Mouse (Mus musculus) Muller cell, postnatal 12 days (primary cell): Measurements from ENCODE around the gene Tspan9.

Experiments used
- DNase-seq: peaks from one replicate; pipeline ENCODE4 v3.0.0-alpha.2; 2015; ENCODE audit errors: inconsistent ontology term

Tspan9 gene

DNA sequence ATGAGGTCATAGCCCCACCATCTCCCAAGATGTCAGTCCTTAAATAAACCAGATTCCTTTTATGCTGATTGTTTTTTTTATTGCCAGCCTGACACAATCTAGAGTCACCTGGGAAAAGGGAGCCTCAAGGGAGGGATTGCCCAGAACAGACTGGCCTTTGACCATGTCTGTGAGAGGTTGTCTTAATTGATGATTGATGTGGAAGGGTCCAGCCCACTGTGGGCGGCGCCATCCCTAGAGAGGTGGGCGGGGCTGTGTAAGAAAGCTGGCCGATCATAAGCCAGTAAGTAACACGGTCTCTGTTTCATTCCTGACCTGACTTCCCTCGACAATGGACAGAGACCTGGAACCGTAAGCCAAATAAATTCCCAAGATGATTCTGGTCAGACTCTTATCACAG lies 124.3 kb downstream of the Tspan9 start:
- no peak for DNase-seq

DNA sequence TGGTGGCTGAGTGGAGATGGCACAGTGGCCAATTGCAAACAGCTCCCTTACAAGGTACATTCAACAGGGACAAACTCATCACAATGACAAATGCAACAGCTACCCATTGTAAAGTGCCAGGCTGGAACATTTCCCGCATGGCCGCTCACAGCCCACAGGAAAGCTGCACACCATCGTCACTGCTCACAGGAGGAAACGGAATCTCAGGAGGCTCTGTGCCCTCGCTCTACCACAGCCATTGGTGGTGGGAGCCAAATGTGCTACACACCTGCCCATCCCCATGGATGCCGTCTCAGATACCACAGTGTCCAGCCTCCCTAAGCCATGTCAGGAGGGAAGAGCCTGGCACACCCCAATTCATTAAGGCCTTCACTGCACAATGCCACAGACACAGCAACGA lies 128.1 kb downstream of the Tspan9 start:
- no peak for DNase-seq

DNA sequence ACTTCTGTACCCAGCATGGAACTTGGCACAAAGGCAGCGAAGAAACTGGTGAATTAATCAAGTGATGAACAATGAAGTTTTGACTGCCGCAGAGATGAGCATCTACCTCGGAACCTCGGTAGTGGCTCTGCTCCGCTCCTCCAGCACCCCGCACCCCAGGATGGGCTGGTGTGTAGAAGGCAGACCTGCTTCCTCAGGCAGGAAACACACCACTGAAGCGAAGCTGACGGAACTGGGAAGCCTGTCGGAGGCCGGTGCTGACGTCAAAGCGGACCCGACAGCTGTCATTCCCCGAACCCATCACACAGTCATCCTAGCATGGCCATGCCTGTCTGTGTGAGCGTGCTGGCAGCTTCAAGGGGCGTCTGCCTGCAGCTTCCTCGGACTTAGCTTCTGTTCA lies 131.6 kb downstream of the Tspan9 start:
- peak; percentile 32 for DNase-seq

DNA sequence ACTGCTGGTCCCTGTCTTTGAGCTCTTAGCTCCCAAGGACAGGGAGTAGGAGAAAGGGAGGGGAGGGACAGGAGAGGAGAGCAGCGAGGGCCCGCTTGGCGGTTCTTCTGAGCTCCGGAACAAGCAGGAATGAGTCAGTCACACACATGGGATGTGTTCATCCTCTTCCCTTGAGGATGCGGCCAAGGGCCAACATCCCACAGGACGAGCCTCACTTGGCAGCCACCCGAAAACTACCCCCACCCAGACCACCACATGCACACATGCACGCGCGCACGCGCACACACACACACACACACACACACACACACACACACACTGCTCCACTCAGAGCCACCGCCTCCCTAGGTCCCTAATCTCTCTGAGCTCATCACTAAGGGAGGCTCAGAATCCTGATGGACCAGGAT lies 132.3 kb downstream of the Tspan9 start:
- DNase-seq = peak; percentile 36

DNA sequence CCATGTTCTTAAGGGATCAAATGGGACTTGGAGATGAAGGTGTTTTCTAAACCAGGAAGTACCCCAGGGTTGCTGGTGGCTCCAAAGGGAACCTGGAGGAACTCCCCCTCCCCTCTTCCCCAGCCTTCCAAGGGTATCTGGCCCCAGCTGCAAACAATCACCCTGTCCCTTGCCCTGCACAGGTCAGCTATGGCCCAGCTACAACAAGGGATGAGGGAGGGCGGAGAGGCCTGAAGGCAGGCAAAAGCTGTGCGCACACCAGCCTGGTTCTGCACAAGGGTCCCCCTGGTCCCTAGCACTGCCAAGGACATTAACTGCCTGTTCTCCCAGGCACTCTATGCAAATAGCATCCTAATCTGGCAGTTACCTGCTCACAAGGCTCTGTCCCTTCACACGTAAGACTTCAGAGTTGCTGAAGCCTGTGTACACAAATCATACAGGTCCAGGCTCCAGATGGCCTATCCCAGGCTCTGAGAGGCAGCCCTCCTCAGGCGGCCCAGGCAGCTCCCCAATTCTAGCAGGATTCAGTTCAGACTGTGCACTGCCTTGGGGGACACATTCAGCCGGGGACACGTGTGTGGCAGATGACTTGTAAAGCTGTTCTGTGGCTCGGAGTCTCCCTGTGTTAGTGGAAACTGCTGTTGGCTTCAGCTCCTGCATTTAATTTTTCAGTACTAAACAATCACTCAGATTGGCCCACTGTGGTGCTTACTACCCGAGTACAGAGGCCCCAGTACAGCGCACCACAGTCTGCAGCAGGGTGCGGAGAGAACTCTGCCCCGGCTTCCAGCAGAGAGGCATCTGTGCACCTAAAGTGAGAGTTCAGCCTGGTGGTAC lies 133.0 kb downstream of the Tspan9 start:
- no peak for DNase-seq

DNA sequence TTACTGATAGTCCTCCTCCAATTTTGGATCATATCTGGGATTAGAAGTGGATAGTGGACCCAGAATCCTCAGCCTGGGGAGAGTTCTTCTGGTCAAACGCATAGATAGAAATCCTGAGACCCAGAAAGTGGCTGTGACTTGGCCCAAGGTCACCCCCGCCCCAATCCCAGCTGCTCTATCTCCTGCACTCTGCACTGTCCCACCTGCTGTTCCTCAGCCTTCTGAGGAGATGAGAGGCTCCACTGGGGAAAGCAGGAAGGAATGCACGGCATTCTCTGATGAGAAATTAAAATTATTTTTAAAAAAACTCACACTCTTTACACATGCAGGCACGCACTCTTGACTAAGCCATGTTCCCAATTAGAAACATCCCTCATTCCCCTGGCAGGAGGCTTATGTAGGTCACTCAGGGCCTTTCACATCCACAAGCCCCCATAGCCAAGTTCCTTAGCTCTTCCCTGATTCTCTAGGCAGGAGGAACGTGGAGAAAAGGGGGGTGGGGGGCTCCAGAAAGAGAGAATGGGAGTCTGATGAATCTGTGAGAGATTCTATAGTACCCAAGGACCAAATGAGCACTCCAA lies 135.3 kb downstream of the Tspan9 start:
- DNase-seq = peak; percentile 47

DNA sequence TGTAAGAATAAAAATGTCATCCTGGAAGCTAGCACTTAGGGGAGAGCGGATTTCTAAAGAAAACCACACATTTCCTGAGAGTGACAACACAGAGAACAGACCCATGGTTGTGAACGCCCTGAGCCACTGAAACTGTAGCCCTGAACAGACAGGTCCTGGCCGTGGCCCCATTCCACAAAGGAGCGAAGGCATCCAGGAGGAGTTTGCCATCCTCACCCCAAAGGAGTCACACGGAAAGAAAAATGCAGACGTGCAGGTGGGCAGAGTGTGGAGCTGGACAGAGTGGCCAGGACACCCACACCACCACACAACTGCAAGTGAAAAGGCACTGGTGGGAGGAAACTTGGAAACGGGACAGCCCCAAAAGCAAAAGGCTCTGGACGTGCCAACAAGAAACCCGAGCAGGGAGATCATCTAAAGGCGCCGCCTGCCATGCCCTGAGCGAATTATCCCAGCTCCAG lies 136.1 kb downstream of the Tspan9 start:
- DNase-seq = peak; percentile 79

DNA sequence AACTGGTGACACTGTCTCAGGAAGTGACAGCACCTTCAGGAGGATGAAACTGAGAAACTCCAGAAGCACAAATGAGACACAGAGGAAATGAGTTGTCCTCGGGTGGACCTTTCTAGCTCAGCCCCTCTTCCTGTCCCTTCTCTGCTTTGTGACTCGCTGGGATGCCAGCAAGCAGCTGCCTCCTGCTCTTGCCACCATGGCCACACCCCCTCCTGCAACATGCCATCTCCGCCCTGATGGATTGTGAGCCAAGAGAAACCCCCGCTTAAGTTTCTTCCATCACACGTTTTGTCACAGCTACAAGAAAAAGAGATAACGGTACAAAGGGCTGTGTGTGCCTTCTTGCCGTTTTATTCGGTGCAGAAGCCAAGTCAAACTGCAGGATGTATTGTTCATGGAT lies 137.2 kb downstream of the Tspan9 start:
- DNase-seq = peak; percentile 39

DNA sequence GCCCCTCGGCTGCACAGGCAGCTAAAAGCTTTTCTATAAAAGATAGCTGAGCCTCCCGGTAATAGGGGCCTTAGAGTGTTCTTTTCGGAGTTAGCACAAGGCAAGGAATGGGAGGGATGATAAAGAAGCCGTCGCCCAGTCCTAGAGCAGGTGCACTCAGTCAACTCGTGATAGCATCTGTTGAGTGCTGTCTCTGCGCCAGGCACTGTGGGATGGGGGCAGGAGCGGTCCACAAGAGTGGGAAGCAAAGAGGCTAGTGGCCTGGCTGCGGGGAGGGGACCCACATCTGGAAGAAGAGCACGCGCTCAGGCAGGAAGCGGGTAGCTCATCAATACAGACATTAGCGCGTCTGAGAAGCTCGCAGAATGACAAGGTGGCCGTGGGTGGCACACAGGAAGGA lies 138.8 kb downstream of the Tspan9 start:
- no peak for DNase-seq

DNA sequence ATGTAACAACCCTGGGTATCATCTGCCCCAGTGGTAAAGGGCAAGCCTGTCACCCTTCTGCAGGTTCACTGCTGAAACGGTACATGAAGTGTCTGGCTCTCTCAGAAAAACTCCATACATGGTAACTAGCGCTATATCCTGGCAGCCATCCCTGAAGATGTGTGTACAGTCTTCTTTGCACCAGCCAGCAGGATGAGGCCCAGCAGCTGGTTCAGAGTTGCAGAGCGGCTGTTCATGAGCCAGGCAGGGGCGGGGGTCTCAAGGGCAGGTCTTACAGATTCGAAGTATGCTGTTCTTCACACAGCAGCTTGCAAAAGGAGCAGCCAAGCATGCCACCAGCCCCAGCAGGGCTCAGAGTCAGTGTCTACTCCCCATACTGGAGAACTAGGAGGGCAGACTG lies 139.9 kb downstream of the Tspan9 start:
- no peak for DNase-seq

DNA sequence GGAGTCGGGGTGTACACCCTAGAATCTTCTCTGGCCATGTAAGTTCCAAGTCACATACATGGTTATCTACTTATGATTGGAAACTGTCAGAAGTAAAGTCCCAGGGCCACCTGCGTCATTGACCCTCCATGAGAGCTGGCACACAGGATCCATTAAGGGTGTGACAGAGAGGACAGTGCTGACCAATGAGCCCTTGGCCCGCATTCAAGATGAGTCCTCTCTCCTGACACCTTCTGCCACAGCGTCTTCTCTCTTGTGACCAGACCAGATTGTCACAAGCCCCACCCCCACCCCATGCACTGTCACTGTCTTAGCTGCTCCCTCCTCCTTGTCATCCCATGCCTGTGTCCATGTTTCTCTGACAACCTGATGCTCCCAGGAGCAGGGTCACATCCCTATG lies 140.7 kb downstream of the Tspan9 start:
- DNase-seq = no peak

DNA sequence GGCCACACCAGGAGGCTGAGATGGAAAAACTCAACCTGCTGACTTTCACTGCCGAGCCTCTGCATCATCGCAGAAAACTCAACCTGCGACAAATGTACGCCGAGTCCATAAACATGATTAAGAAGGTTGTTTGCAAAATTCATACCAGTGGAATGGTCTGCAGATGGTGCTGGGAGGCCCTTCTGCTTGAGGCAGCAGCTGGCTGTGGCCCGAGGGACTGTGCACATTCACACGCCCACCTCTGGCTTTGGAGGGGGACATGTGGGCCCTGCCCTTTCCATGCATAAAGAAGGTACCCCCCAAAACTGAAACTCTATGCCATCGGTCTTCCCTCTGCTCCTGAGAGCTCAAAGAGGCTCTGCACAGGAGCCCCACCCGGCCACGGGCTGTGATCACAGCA lies 141.3 kb downstream of the Tspan9 start:
- no peak for DNase-seq

DNA sequence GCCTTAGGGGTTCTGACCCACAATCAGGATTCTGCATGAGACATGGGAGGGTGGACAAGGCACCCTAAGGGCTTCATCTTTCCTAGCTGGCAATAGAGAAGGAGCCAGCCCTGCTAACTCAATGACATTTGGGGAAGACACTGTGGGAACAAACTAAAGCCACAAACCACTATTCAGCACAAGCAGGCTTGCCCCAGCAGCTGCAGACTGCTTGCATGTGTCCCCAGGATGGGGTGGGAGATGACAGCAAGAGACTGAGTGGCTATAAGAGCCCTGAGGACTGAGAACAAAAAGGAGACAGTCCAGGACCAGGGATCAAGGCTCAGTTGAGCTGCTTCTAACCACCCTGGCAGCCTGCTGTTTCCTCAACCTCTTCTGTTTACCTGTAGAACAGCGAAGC lies 141.8 kb downstream of the Tspan9 start:
- no peak for DNase-seq

DNA sequence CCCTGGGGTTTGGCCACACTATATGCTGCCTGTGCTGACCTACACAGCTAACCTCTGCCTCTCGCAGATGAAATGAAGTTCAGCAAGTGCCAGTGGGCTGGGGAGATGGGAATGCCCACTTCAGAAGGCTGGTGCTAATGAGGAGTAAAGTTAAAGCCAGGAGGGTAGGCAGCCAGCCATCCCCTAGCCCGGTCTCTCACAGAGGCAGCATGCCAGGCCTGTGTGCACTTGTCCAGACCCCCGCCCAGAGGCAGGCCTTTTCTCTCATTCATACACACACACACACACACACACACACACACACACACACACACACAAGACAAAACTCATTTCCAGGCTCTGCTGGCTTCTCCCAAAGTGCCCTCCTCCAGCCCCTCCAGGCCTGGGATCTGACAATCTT lies 142.6 kb downstream of the Tspan9 start:
- DNase-seq = no peak

DNA sequence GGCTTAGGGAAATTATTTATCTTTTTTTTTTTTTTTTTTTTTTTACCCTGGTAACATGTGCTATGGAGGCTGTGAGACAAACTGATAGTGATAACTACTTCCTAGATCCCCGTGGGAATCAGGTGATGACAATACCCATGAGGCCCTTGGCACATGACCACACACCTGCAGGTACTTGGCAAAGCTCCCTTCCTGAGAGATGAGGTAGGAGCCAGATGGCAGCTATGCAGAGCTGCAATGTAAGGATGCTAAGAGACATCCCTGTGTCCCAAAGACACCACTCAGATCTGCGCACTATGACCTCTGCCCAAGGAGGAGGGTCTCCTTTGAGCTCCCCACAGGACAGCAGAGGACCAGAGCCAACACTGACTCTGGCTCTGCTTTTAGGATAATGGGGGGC lies 144.3 kb downstream of the Tspan9 start:
- DNase-seq = no peak

DNA sequence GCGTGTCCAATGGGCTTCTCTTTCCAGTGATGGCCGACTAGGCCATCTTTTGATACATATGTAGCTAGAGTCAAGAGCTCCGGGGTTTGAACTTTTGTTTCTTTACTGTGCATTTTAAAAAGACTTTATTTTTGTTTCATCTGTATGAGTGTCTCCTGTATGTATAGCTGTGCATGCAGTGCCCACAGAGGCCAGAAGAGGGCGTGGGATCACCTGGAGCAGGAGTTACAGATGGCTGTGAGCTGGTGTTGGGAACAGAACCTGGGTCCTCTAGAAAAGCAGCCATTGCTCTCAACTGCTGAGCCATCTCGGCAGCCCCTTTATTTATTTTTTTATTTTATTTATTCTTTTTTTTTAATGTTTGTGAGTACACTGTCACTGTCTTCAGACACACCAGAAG lies 146.5 kb downstream of the Tspan9 start:
- no peak for DNase-seq

DNA sequence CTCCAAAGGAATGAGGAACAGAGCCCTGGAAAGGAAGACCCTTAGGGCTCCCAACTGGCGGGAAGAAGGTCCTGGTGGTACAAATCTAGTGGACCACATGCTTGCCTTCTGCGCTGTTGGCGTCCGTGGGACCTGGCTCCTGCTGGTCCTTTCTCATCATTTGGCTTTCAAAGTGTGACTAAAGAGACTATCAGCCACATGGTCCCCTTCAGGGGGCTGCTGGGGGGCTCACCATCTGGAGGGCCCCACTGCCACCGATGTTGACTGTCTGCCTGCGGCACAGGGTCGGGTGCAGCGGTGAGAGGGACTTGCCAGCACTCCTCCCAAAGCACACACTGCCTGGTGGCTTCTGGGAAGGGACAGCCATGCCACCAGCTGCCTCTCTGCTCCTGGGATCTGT lies 150.4 kb downstream of the Tspan9 start:
- DNase-seq = no peak

DNA sequence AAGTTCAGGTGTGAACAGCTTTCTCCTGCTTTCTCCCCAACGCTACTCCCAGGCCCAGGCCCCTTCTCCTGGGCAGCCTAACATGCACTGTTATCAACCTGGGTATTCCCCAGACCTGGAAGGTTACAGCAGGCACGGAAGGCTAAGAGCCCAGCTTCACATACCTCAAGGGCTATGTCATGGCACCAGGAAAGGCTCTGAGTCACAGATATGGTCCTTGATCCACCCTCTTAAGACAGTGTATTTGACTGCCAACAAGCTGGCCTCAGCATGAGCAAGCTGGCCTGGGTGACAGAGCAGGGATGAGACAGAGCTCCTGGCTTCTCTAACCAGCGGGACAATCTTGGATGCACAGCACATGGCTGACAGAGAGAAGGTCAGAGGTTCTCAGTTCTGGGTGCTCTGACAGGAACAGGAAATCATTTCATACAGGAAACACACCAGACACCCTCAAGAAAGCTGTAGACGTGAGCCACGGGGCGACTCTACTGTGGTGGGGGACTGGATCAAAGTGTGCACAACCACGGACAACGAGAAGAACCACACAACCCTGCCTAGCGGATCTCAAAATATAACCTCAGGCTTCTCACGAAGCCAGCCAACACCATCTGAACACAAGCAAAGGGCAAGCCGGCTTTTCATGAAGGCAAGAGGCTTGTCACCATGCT lies 151.8 kb downstream of the Tspan9 start:
- DNase-seq = peak; percentile 67

DNA sequence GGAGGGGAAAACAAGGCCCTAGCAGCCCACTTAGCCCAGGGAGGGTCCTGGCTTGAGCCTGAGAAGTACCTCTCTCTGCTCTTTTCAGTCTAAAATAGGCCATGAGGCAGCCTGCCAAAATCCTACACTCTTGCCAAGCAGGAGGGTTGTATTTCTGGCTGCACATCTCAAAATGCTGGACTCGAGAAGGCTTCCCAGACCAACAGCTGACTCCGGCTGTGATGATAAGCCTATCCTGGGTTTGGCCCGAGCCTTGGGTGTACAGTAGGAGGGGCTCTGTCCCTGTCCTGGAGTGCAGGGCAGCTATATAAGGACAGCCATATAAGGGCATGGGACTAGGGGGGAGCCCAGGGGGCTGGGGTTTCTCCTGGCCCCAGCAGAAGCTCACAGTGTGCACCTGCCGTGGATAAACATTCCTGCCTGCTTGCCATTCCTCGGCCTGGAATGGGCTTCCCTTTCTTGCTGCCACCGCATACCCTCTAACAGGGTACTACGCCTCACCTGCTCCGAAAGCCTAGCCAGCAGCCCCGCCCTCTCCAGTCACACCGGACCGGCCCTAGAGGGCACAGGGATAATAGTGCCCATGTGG lies 153.7 kb downstream of the Tspan9 start:
- peak; percentile 85 for DNase-seq

DNA sequence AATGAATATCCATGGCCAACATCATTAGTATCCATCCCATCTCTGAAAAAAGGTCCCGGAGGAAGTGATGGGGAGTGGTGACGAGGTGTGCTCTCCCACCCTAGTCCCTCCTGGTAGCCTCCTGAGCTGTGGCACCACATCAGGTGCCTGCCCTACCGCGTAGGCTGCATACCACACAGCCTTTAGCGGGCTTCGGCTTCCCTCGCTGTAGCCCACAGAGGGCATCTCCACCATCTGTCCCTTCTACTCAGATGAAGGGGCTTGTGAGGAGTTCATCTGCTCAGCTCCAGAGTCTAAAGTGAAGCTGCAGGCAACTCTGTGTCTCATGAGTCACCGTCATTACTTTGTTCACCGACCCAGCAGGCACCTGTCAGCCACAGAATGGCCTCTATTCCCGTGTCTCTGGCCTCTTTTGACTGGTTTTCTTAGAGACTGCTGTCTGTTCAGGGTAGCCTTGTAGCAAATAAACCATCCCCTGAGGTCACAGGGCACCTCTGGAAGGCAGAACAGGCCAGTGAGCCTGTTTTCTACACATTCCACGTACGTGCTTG lies 154.4 kb downstream of the Tspan9 start:
- peak; percentile 66 for DNase-seq

DNA sequence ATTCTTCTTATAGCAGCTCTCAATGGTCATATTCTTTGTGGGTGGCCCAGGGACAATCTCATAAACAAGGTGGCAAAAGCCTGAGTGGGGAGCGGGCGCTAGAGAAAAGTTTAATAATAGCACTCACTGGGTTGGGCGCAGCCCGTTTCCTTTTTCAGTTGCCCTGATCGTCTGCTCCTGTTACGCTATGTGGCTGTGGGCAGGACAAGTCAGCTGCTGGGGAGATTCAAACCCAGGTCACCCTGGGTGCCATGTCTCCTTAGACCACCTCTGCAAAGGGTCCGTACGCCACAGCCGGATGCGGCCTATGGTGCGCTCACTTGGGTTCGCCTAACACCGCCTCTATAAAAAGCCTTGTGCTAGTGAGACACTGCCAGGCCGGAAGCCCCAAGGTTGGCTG lies 156.0 kb downstream of the Tspan9 start:
- no peak for DNase-seq

DNA sequence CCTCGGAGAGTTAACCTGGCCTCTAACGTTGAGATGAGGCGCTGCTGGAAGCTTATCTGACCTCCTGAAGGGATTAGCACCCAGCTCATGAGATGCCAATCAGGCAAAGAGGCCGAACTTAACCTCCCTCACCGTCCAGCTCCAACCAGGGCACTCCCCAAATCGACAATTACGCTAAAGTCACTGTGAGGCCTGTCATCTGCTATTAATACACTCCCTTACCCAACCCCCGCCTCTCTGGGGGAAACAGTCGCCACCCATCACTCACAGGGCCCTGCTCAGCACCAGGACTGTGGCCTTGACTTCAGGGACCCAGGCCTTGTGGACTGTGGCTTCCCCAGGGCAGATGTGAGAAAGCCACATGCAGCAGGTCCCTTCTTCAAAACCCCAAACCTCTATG lies 157.0 kb downstream of the Tspan9 start:
- no peak for DNase-seq
